Mouse (Mus musculus) kidney, embryonic 14.5 days (tissue): ENCODE measurements around the gene Gm12355. TPM values are rescaled to one million over a fixed set of nuclear protein-coding genes. Genes with fewer than 3 reads are reported as not detected.
"Not testable (repeated sequence)": the region's sequence is repeated elsewhere in the genome, so short reads cannot be mapped to it uniquely, and the experiment has no call there.

Experiments
- ATAC-seq: fragments of 200-750 bp; cut with Nextera tagmentation; 2 replicates; pipeline ENCODE4 v1.8.0; 2017; ENCODE audit warnings: moderate number of reproducible peaks, mild to moderate bottlenecking, moderate TSS enrichment, moderate library complexity; ENCODE audit not compliant: low FRiP score, low TSS enrichment
- H3K27ac ChIP-seq: fragments of 300-500 bp; sonication (generic); 2 replicates; pipeline ENCODE4 v1.5.1; 2014; ENCODE audit warnings: low read depth, mild to moderate bottlenecking, low read length, moderate library complexity, mixed read lengths
- H3K27me3 ChIP-seq: fragments of 300-500 bp; sonication (generic); 2 replicates; pipeline ENCODE4 v1.6.1; 2014; ENCODE audit warnings: mild to moderate bottlenecking, low read length; ENCODE audit not compliant: control insufficient read depth, insufficient read depth
- H3K36me3 ChIP-seq: fragments of 300-500 bp; sonication (generic); 2 replicates; pipeline ENCODE4 v1.6.1; 2014; ENCODE audit warnings: low read length, mixed read lengths; ENCODE audit not compliant: control insufficient read depth, insufficient read depth
- H3K4me1 ChIP-seq: fragments of 300-500 bp; sonication (generic); 2 replicates; pipeline ENCODE4 v1.6.1; 2014; ENCODE audit warnings: low read length, mixed read lengths; ENCODE audit not compliant: control insufficient read depth, insufficient read depth
- H3K4me2 ChIP-seq: fragments of 300-500 bp; sonication (generic); replicated peaks from 2 replicates; pipeline ENCODE4 v1.6.1; 2014; ENCODE audit warnings: low read depth, mild to moderate bottlenecking, low read length
- H3K4me3 ChIP-seq: fragments of 300-500 bp; sonication (generic); 2 replicates; pipeline ENCODE4 v1.5.1; 2014; ENCODE audit warnings: mild to moderate bottlenecking, low read length
- H3K9ac ChIP-seq: fragments of 300-500 bp; sonication (generic); 2 replicates; pipeline ENCODE4 v1.6.1; 2014; ENCODE audit warnings: low read depth, mild to moderate bottlenecking, low read length, moderate library complexity
- H3K9me3 ChIP-seq: fragments of 300-500 bp; sonication (generic); 2 replicates; pipeline ENCODE4 v1.6.1; 2016; ENCODE audit warnings: low read length; ENCODE audit not compliant: control insufficient read depth
- WGBS: fragments of 180-500 bp; shearing (Covaris S2); extraction: QIAGEN DNeasy Blood & Tissue Kit; methylation state at CpG from one replicate; pipeline ENCODE4 v1.1.7; 2014; 5-methylcytosine and 5-hydroxymethylcytosine counted together
- polyA plus RNA-seq: library from polyadenylated mRNA; unstranded; fragments of >200 nt; fragmentation: Nextera tagmentation; extraction: Ambion mirVana; gene quantifications from 2 replicates; pipeline ENCODE4 v1.2.1, GENCODE M21; 2014

The Gm12355 gene
- polyA plus RNA-seq, 1 experiment from 2014 or later, result 1.2 TPM

GRCm38 (mm10) chr11:98623981-98624380 lies 1.5 kb downstream of the Gm12355 start:
- H3K27me3 ChIP-seq, H3K4me1 ChIP-seq, H3K9ac ChIP-seq, H3K27ac ChIP-seq, H3K36me3 ChIP-seq, H3K9me3 ChIP-seq, H3K4me3 ChIP-seq, ATAC-seq, H3K4me2 ChIP-seq: not testable (repeated sequence)
- WGBS, result 82% methylated on average over 6 of the region's 6 CpGs

- Histone ChIP-seq H3K9me3 (0 out of 2 replicates have a peak, but pooled peaks cover 2% of the 10 kb centered on the region), H3K4me3 (no peak overlapping the region), H3K4me1 (no peaks in the 10 kb centered on the region), H3K9ac (no peak overlapping the region), H3K27me3 (no peaks in the 10 kb centered on the region), H3K4me2 (no peak overlapping the region), H3K36me3 (no peaks in the 10 kb centered on the region), H3K27ac (no peak overlapping the region)
- WGBS, result 95% methylated on average over 13 of the region's 13 CpGs
- ATAC-seq, result no peak
Measured at GRCm38 (mm10) chr11:98620791-98621190, 4.7 kb downstream of the Gm12355 start.

DNA sequence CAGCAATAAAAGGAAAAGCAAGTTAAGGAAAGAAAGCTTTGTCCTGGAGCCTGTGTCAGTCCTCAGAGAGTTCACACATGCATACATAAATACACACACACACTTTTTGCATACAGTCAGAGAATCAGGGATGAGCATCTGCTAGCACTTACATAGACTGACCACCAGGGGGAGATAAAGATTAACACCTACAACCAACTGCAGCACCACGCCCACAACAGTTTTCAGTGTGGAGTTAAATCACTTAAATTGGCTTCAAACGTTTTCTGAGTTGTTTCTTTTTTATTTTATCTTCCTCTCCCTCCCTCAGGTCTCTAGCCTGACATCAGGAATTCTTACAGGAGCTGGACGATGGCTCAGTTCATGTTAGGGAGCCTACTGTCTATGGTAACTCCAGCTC lies 18.7 kb downstream of the Gm12355 start:
- no peak for ATAC-seq
- 7% methylated on average over 3 of the region's 3 CpGs for WGBS
- Histone ChIP-seq H3K36me3 (no peaks in the 10 kb centered on the region), H3K27me3 (peaks cover 5% of the 10 kb centered on the region; the same call in 1 of the 2 replicates), H3K9me3 (no peaks in the 10 kb centered on the region), H3K9ac (no peak overlapping the region), H3K4me1 (0 out of 2 replicates have a peak, but pooled peaks cover 8% of the 10 kb centered on the region), H3K27ac (no peak overlapping the region), H3K4me3 (no peak overlapping the region), H3K4me2 (no peak overlapping the region)

GRCm38 (mm10) chr11:98604911-98605310 lies 20.6 kb downstream of the Gm12355 start:
- H3K9me3 ChIP-seq, H3K4me3 ChIP-seq, H3K27ac ChIP-seq, ATAC-seq, H3K9ac ChIP-seq, H3K27me3 ChIP-seq, H3K36me3 ChIP-seq, H3K4me2 ChIP-seq: not testable (repeated sequence)
- 0 out of 2 replicates have a peak, but pooled peaks cover 10% of the 10 kb centered on the region for H3K4me1 ChIP-seq
- WGBS, result 69% methylated on average over 6 of the region's 6 CpGs

- H3K36me3 ChIP-seq, result no peaks in the 10 kb centered on the region
- peaks cover 13% of the 10 kb centered on the region for H3K27me3 ChIP-seq
- no peak overlapping the region for H3K4me3 ChIP-seq
- no peak overlapping the region for H3K9ac ChIP-seq
- 0 out of 2 replicates have a peak, but pooled peaks cover 10% of the 10 kb centered on the region for H3K4me1 ChIP-seq
- H3K27ac ChIP-seq, result no peak overlapping the region
- no peak overlapping the region for H3K4me2 ChIP-seq
- no peaks in the 10 kb centered on the region for H3K9me3 ChIP-seq
- no peak for ATAC-seq
- WGBS, result 87% methylated on average over 2 of the region's 2 CpGs
Measured at GRCm38 (mm10) chr11:98603953-98604352, 21.5 kb downstream of the Gm12355 start.

DNA sequence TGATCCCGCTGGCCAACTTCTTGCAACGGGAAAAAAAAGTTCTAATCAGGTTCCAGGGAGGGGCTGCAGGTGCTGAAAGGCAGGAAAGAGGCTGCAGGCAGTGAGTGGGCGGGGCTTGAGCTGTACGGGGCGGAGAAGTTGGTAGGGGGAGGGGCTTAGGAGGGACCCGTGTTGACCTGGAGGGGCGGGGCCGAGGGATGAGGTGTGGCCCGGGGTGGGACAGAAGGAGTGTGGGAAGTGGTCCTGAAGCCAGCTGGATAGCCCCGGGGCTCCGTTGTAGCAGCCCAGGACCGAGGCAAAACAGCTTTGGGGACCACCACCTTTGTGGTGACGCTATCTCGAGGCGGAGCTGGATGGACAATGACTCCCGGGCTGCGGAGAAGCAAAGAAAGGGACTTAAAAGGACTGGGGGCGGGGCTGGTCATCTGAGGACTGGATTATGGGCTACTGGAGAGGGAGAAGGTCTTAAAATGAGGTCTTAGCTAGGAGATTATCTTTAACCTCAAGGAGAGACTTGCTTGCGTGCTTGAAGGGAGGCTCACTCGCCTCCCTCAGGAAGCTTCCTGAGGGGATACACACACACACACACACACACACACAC lies 23.3 kb downstream of the Gm12355 start:
- peaks cover 20% of the 10 kb centered on the region for H3K27me3 ChIP-seq

GRCm38 (mm10) chr11:98599291-98599690 lies 26.2 kb downstream of the Gm12355 start:
- Histone ChIP-seq H3K9me3 (no peaks in the 10 kb centered on the region), H3K9ac (no peak overlapping the region), H3K36me3 (no peaks in the 10 kb centered on the region), H3K4me1 (0 out of 2 replicates have a peak, but pooled peaks cover 10% of the 10 kb centered on the region), H3K27me3 (peaks cover 20% of the 10 kb centered on the region), H3K27ac (no peak overlapping the region), H3K4me2 (no peak overlapping the region), H3K4me3 (no peak overlapping the region)
- ATAC-seq, result no peak
- 30% methylated on average over 18 of the region's 18 CpGs for WGBS

More for the DNA sequence above, 23.3 kb downstream of the Gm12355 start:
- peak overlapping the region; percentile 45 for H3K4me2 ChIP-seq
- no peaks in the 10 kb centered on the region for H3K9me3 ChIP-seq
- peak overlapping the region; percentile 35 for H3K4me3 ChIP-seq
- no peaks in the 10 kb centered on the region for H3K36me3 ChIP-seq
- no peak overlapping the region for H3K9ac ChIP-seq
- no peak overlapping the region for H3K27ac ChIP-seq
- H3K4me1 ChIP-seq, result 0 out of 2 replicates have a peak, but pooled peaks cover 10% of the 10 kb centered on the region
- WGBS, result 1% methylated on average over 20 of the region's 20 CpGs
- peak; percentile 73 for ATAC-seq

DNA sequence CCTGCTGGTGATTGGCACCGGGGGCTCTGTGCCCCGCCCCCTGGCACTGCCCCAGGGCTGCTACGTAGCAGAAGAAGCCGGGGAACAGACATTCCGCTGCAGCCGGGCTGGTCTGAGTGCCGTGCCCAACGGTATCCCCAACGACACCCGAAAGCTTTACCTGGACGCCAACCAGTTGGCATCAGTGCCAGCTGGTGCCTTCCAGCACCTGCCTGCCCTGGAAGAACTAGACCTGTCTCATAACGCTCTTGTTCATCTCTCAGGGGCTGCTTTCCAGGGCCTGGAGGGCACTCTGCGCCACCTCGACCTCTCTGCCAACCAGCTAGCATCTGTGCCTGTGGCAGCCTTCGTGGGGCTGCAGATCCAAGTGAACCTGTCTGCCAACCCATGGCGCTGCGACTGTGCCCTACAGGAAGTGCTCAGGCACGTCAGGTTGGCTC lies 26.6 kb downstream of the Gm12355 start:
- 63% methylated on average over 18 of the region's 18 CpGs for WGBS
- H3K9ac ChIP-seq, result no peak overlapping the region
- no peaks in the 10 kb centered on the region for H3K36me3 ChIP-seq
- H3K27ac ChIP-seq, result no peak overlapping the region
- no peak overlapping the region for H3K4me2 ChIP-seq
- H3K9me3 ChIP-seq, result no peaks in the 10 kb centered on the region
- 0 out of 2 replicates have a peak, but pooled peaks cover 10% of the 10 kb centered on the region for H3K4me1 ChIP-seq
- ATAC-seq, result no peak
- peaks cover 23% of the 10 kb centered on the region for H3K27me3 ChIP-seq
- H3K4me3 ChIP-seq, result no peak overlapping the region

- no peak for ATAC-seq
- Histone ChIP-seq H3K4me3 (no peak within 1 kb of the TSS), H3K4me2 (no peak within 1 kb of the TSS), H3K9me3 (no peaks in the 10 kb centered on the region), H3K4me1 (0 out of 2 replicates have a peak, but pooled peaks cover 10% of the 10 kb centered on the region), H3K9ac (no peak within 1 kb of the TSS), H3K27me3 (peaks cover 18% of the 10 kb centered on the region), H3K36me3 (no peaks in the 10 kb centered on the region), H3K27ac (no peak within 1 kb of the TSS)
- 88% methylated on average over 8 of the region's 8 CpGs for WGBS
Measured at GRCm38 (mm10) chr11:98597991-98598390, 27.5 kb downstream of the Gm12355 start, which contains the start of gene Lrrc3c. Lrrc3c (plus strand) TSS chr11:98598291.
